Mouse (Mus musculus) heart, embryonic 15.5 days (tissue): ENCODE data around the gene Adam17. TPM values are rescaled to one million over a fixed set of nuclear protein-coding genes. Genes with fewer than 3 reads are reported as not detected.

Experiments used
- ATAC-seq: fragments of 200-750 bp; cut with Nextera tagmentation; replicated peaks from 2 replicates; pipeline ENCODE4 v1.8.0; 2017; ENCODE audit warnings: low read depth, moderate TSS enrichment; ENCODE audit not compliant: insufficient number of reproducible peaks, insufficient read depth, low FRiP score
- H3K27ac ChIP-seq: fragments of 300-500 bp; sonication (generic); 2 replicates; pipeline ENCODE4 v1.5.1; 2015; ENCODE audit warnings: mild to moderate bottlenecking, inconsistent platforms
- H3K27me3 ChIP-seq: fragments of 300-500 bp; sonication (generic); 2 replicates; pipeline ENCODE4 v1.6.1; 2015; ENCODE audit warnings: inconsistent platforms
- H3K36me3 ChIP-seq: fragments of 300-500 bp; sonication (generic); 2 replicates; pipeline ENCODE4 v1.6.1; 2015; ENCODE audit warnings: mild to moderate bottlenecking, inconsistent platforms
- H3K4me1 ChIP-seq: fragments of 300-500 bp; sonication (generic); replicated peaks from 2 replicates; pipeline ENCODE4 v1.6.1; 2015; ENCODE audit warnings: inconsistent platforms
- H3K4me2 ChIP-seq: fragments of 300-500 bp; sonication (generic); 2 replicates; pipeline ENCODE4 v1.6.1; 2015; ENCODE audit warnings: inconsistent platforms, mild to moderate bottlenecking, moderate library complexity
- H3K4me3 ChIP-seq: fragments of 300-500 bp; sonication (generic); 2 replicates; pipeline ENCODE4 v1.5.1; 2015; ENCODE audit warnings: mild to moderate bottlenecking, inconsistent platforms
- H3K9ac ChIP-seq: fragments of 300-500 bp; sonication (generic); 2 replicates; pipeline ENCODE4 v1.6.1; 2015; ENCODE audit warnings: mild to moderate bottlenecking, inconsistent platforms
- H3K9me3 ChIP-seq: fragments of 300-500 bp; sonication (generic); replicated peaks from 2 replicates; pipeline ENCODE4 v1.6.1; 2016; ENCODE audit warnings: inconsistent platforms
- WGBS: fragments of 180-500 bp; shearing (Covaris S2); methylation state at CpG from one replicate; pipeline ENCODE4 v1.1.7; 2015; ENCODE audit warnings: mixed read lengths; 5-methylcytosine and 5-hydroxymethylcytosine counted together
- polyA plus RNA-seq: library from polyadenylated mRNA; unstranded; fragments of >200 nt; fragmentation: Nextera tagmentation; extraction: Ambion mirVana; gene quantifications from 2 replicates; pipeline ENCODE4 v1.2.1, GENCODE M21; 2015

The Adam17 gene
- polyA plus RNA-seq, 1 experiment from 2014 or later, result 25.1 TPM

GRCm38 (mm10) chr12:21325266-21325665 lies 48.2 kb downstream of the Adam17 start:
- 89% methylated on average over 8 of the region's 8 CpGs for WGBS
- H3K4me3 ChIP-seq, result no peak overlapping the region

DNA sequence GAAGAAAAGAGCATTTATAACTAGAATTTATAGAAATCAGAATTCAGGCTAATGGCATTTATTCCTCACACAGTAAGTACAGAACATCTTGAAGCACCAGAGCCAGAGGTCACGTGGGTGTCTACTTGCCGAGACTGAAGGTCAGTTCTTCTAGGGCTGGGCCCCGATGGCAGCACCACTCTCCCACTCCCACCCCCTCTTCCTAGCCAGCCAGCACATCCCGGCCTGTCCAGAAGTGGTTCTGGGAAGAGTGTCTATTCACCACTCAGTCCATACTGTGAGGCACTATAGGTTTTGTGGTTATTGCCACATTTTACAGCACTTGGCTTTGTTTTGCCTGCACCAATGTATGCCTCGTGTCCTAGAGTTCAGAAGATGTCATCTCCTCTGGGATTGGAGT lies 49.3 kb downstream of the Adam17 start:
- no peak for ATAC-seq
- Histone ChIP-seq H3K27ac (no peak overlapping the region), H3K4me1 (no peaks in the 10 kb centered on the region; the same call in 1 of the 2 replicates), H3K9ac (no peak overlapping the region), H3K4me2 (no peak overlapping the region), H3K27me3 (no peaks in the 10 kb centered on the region), H3K9me3 (no peaks in the 10 kb centered on the region), H3K36me3 (peaks cover 36% of the 10 kb centered on the region), H3K4me3 (no peak overlapping the region)
- 77% methylated on average over 5 of the region's 5 CpGs for WGBS

More at GRCm38 (mm10) chr12:21325266-21325665, 48.2 kb downstream of the Adam17 start:
- peaks cover 4% of the 10 kb centered on the region; the same call in 1 of the 2 replicates for H3K4me1 ChIP-seq
- no peak overlapping the region for H3K4me2 ChIP-seq
- H3K9me3 ChIP-seq, result no peaks in the 10 kb centered on the region
- no peaks in the 10 kb centered on the region for H3K27me3 ChIP-seq
- no peak overlapping the region for H3K27ac ChIP-seq
- H3K9ac ChIP-seq, result no peak overlapping the region
- peaks cover 45% of the 10 kb centered on the region for H3K36me3 ChIP-seq
- no peak for ATAC-seq

DNA sequence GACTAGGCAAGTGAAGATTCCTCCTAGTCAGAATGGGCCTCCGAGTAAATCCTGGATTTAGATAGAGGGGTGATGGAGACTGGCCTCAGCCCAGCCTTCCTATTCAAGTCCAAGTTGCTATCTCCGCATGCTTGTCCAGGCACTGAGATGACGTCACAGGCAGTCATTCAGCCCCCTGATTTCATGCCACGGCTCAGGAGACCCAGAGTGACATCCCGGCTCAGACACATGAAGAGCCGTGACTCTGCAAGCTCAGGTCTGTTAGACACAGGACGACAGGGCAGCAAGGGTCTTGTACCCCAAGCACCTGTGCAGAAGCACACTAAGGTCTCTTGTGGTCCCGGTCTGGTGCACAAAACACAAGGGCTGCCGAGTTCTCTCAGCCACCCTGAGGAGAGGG lies 50.6 kb downstream of the Adam17 start:
- H3K9ac ChIP-seq, result no peak overlapping the region
- no peaks in the 10 kb centered on the region for H3K27me3 ChIP-seq
- H3K9me3 ChIP-seq, result no peaks in the 10 kb centered on the region
- no peaks in the 10 kb centered on the region for H3K4me1 ChIP-seq
- 67% methylated on average over 9 of the region's 9 CpGs for WGBS
- ATAC-seq, result no peak
- peaks cover 34% of the 10 kb centered on the region for H3K36me3 ChIP-seq
- H3K4me3 ChIP-seq, result no peak overlapping the region
- H3K4me2 ChIP-seq, result no peak overlapping the region
- no peak overlapping the region for H3K27ac ChIP-seq

GRCm38 (mm10) chr12:21322296-21322695 lies 51.1 kb downstream of the Adam17 start:
- H3K4me2 ChIP-seq, result no peak overlapping the region
- no peak overlapping the region for H3K4me3 ChIP-seq
- ATAC-seq, result peak; percentile 21; the same call in 1 of the 2 replicates
- WGBS, result 92% methylated on average over 4 of the region's 4 CpGs
- peaks cover 34% of the 10 kb centered on the region for H3K36me3 ChIP-seq
- no peaks in the 10 kb centered on the region for H3K9me3 ChIP-seq
- no peak overlapping the region for H3K9ac ChIP-seq
- no peaks in the 10 kb centered on the region for H3K27me3 ChIP-seq
- no peak overlapping the region for H3K27ac ChIP-seq
- H3K4me1 ChIP-seq, result peaks cover 1% of the 10 kb centered on the region; the same call in 1 of the 2 replicates

GRCm38 (mm10) chr12:21321170-21321569 lies 52.3 kb downstream of the Adam17 start:
- peaks cover 9% of the 10 kb centered on the region; the same call in 1 of the 2 replicates for H3K4me1 ChIP-seq
- H3K36me3 ChIP-seq, result peaks cover 27% of the 10 kb centered on the region
- H3K27me3 ChIP-seq, result no peaks in the 10 kb centered on the region
- H3K27ac ChIP-seq, result no peak overlapping the region
- H3K9me3 ChIP-seq, result no peaks in the 10 kb centered on the region
- ATAC-seq, result no peak
- no peak overlapping the region for H3K4me2 ChIP-seq
- WGBS, result 81% methylated on average over 9 of the region's 9 CpGs
- H3K9ac ChIP-seq, result no peak overlapping the region
- no peak overlapping the region for H3K4me3 ChIP-seq

DNA sequence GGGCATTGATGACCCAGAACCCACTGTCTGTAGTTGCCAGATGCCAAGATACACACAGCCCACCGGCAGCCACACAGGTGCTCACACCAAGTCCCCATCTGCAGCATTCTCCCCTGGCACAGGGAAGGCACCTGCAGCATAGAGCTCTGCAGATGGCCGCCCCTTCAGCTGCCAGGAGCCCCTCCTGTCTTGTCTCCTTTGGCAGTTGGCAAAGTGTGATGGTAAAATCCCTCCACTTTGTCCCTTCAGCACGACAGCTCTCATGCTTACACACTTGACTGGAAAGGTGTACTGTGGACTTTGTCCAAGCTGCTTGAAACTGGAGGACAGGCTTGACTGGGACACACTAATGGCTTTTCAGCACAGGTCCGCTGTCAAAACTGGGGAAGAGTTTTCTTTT lies 53.1 kb downstream of the Adam17 start:
- H3K4me3 ChIP-seq, result no peak overlapping the region
- H3K4me1 ChIP-seq, result peaks cover 13% of the 10 kb centered on the region; the same call in 1 of the 2 replicates
- H3K27me3 ChIP-seq, result no peaks in the 10 kb centered on the region
- no peaks in the 10 kb centered on the region for H3K9me3 ChIP-seq
- H3K4me2 ChIP-seq, result no peak overlapping the region
- H3K36me3 ChIP-seq, result peaks cover 19% of the 10 kb centered on the region
- WGBS, result 76% methylated on average over 4 of the region's 4 CpGs
- H3K27ac ChIP-seq, result no peak overlapping the region
- no peak overlapping the region for H3K9ac ChIP-seq
- no peak for ATAC-seq

DNA sequence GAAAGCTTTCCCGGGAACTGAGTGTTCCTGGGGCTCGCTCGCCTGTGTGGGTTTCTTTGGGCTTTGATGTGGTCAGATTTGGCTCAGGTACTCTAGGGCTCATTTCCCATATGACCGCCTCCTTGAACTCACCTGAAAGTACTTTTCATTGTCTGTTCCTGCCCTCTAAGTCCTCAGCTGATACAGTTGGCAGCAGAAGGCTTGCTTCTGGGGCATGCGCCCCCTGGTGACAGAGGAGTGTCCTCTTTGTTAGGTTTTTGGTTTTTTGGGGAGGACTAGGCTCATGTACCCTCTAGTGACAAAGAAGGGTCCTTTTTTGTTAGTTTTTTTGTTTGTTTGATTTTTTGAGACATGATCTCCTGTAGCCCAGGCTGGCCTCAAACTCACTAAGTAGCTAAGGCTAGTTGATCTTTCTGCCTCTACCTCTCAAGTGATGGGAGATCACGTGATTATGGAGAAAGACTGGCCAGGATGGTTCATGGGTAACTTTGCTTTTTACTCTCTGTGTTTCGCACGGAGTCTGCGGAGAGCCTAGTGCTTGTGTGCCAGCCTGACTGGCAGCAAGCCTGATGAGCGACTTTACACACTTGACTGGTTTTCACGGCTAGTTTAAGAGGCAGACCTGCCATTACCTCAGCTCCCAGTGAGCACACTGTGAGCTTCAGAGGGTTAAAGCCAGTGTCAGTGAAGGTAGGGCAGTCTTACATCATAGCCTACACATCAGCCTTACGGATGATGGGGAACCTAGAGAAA lies 55.1 kb downstream of the Adam17 start:
- H3K9me3 ChIP-seq, result no peaks in the 10 kb centered on the region
- 82% methylated on average over 12 of the region's 12 CpGs for whole genome bisulfite sequencing
- no peak overlapping the region for H3K9ac ChIP-seq
- no peak overlapping the region for H3K4me3 ChIP-seq
- H3K27ac ChIP-seq, result no peak overlapping the region
- ATAC-seq, result no peak
- H3K4me1 ChIP-seq, result peaks cover 13% of the 10 kb centered on the region; the same call in 1 of the 2 replicates
- no peaks in the 10 kb centered on the region for H3K27me3 ChIP-seq
- H3K36me3 ChIP-seq, result peaks cover 24% of the 10 kb centered on the region
- H3K4me2 ChIP-seq, result no peak overlapping the region

- ATAC-seq, result no peak
- Histone ChIP-seq H3K27me3 (no peaks in the 10 kb centered on the region), H3K4me2 (peak overlapping the region; percentile 80), H3K4me1 (peaks cover 13% of the 10 kb centered on the region; the same call in 1 of the 2 replicates), H3K9me3 (no peaks in the 10 kb centered on the region), H3K9ac (peak overlapping the region; percentile 80), H3K27ac (peak overlapping the region; percentile 81), H3K36me3 (peaks cover 32% of the 10 kb centered on the region), H3K4me3 (peak overlapping the region; percentile 85)
- WGBS, result 22% methylated on average over 7 of the region's 7 CpGs
These were observed 56.6 kb downstream of the Adam17 start for GRCm38 (mm10) chr12:21316869-21317265.

- WGBS, result 2% methylated on average over 59 of the region's 59 CpGs
- H3K27ac ChIP-seq, result peak within 1 kb of the TSS; percentile 81
- peak; percentile 93 for ATAC-seq
- peaks cover 34% of the 10 kb centered on the region for H3K36me3 ChIP-seq
- H3K9me3 ChIP-seq, result no peaks in the 10 kb centered on the region
- H3K4me3 ChIP-seq, result peak within 1 kb of the TSS; percentile 85
- H3K4me2 ChIP-seq, result peak within 1 kb of the TSS; percentile 80
- H3K27me3 ChIP-seq, result no peaks in the 10 kb centered on the region
- peak within 1 kb of the TSS; percentile 80 for H3K9ac ChIP-seq
- H3K4me1 ChIP-seq, result peaks cover 13% of the 10 kb centered on the region; the same call in 1 of the 2 replicates
These were observed 57.2 kb downstream of the Adam17 start, which contains the start of gene Iah1 for GRCm38 (mm10) chr12:21315923-21316868. Iah1 (plus strand) TSS chr12:21316389.

GRCm38 (mm10) chr12:21312201-21312600 lies 61.2 kb downstream of the Adam17 start:
- WGBS, result 87% methylated on average over 5 of the region's 5 CpGs
- H3K4me3 ChIP-seq, result no peak overlapping the region
- peaks cover 62% of the 10 kb centered on the region for H3K36me3 ChIP-seq
- no peaks in the 10 kb centered on the region for H3K9me3 ChIP-seq
- ATAC-seq, result no peak
- H3K4me1 ChIP-seq, result peaks cover 11% of the 10 kb centered on the region; the same call in 1 of the 2 replicates
- H3K27ac ChIP-seq, result no peak overlapping the region
- no peak overlapping the region for H3K9ac ChIP-seq
- H3K4me2 ChIP-seq, result no peak overlapping the region
- H3K27me3 ChIP-seq, result no peaks in the 10 kb centered on the region

DNA sequence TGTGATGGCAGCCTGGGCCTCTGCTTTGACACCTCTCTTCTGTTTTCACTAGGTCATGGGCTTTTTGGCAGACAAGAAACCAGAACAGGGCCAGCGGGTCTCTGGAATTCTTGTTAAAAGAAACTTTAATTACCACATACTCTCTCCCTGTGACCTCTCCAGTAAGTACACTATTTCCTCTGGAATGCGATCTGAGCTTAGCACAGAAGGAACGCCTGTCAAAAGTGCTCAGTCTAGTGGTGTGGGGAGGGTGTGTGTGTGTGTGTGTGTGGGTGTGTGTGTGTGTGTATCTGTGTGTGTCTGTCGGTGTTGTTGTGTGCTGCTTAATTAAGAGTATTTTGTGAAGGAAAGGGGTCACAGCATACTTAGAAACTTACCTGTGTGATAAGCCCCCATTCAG lies 66.7 kb downstream of the Adam17 start:
- 83% methylated on average over 4 of the region's 4 CpGs for WGBS
- 0 out of 2 replicates have a peak, but pooled peaks cover 2% of the 10 kb centered on the region for H3K4me1 ChIP-seq
- peaks cover 75% of the 10 kb centered on the region for H3K36me3 ChIP-seq
- H3K27me3 ChIP-seq, result no peaks in the 10 kb centered on the region
- no peak overlapping the region for H3K9ac ChIP-seq
- no peak overlapping the region for H3K4me2 ChIP-seq
- H3K27ac ChIP-seq, result no peak overlapping the region
- no peaks in the 10 kb centered on the region for H3K9me3 ChIP-seq
- H3K4me3 ChIP-seq, result no peak overlapping the region
- no peak for ATAC-seq
